ENCODE assay signal across 8 mouse cellular contexts in genomic region chr8:116733648-116734014, GRCm38 (mm10). TPM values are rescaled to one million over a fixed set of nuclear protein-coding genes. Genes with fewer than 3 reads are reported as not detected.
A peak's percentile ranks its signal among the peaks of the same experiment; 100 is the strongest.
DNase-seq lines count a peak whose midpoint lies in the region; ATAC-seq and TF ChIP-seq lines count a peak whose summit lies in the region.

No protein-coding gene starts in this region.

- H3K9ac ChIP-seq in embryonic facial prominence, embryonic 13.5 days, result peak overlapping the region; percentile 83
- peak overlapping the region; percentile 68; the same call in 1 of the 2 replicates for H3K9ac ChIP-seq in intestine, postnatal 0 days (ENCODE audit: low read depth, low read length)
- H3K9ac ChIP-seq in neural tube, embryonic 13.5 days, result peak overlapping the region; percentile 87

- H3K4me2 ChIP-seq in embryonic facial prominence, embryonic 13.5 days, result peak overlapping the region; percentile 79
- H3K4me2 ChIP-seq in intestine, postnatal 0 days (replicated peaks; ENCODE audit: low read depth), result peak overlapping the region; percentile 85
- peak overlapping the region; percentile 81 for H3K4me2 ChIP-seq in neural tube, embryonic 13.5 days

- no peak for DNase-seq in layer of hippocampus, adult 2 months (ENCODE audit: low spot score in 2 of 2)
- DNase-seq in layer of hippocampus, postnatal 25 days (ENCODE audit: extremely low spot score in 1 of 2, low spot score in 1 of 2), result no peak
- DNase-seq in natural killer cell, adult 2 months (ENCODE audit: low spot score in 2 of 2), result no peak
- DNase-seq in right cerebral cortex, adult 2 months (ENCODE audit: low spot score in 2 of 2), result no peak
- DNase-seq in urinary bladder, postnatal 25 days (ENCODE audit: low spot score), result no peak

- ATAC-seq in embryonic facial prominence, embryonic 13.5 days (ENCODE audit: insufficient number of reproducible peaks, insufficient read depth, low FRiP score, low TSS enrichment, low read depth), result no peak
- ATAC-seq in intestine, postnatal 0 days, result no peak
- no peak for ATAC-seq in neural tube, embryonic 13.5 days (ENCODE audit: low read depth)

- peaks cover 5% of the 10 kb centered on the region; the same call in 1 of the 2 replicates for H3K9me3 ChIP-seq in embryonic facial prominence, embryonic 13.5 days
- no peaks in the 10 kb centered on the region for H3K9me3 ChIP-seq in intestine, postnatal 0 days (ENCODE audit: control insufficient read depth)
- H3K9me3 ChIP-seq in neural tube, embryonic 13.5 days, result peaks cover 9% of the 10 kb centered on the region

- H3K4me3 ChIP-seq in layer of hippocampus, adult 2 months, result peak overlapping the region; percentile 64
- H3K4me3 ChIP-seq in embryonic facial prominence, embryonic 13.5 days, result peak overlapping the region; percentile 76
- peak overlapping the region; percentile 84 for H3K4me3 ChIP-seq in intestine, postnatal 0 days (ENCODE audit: low read depth, low read length)
- H3K4me3 ChIP-seq in neural tube, embryonic 13.5 days, result peak overlapping the region; percentile 80

- WGBS in embryonic facial prominence, embryonic 13.5 days, result 18% methylated on average over 3 of the region's 3 CpGs
- 22% methylated on average over 3 of the region's 3 CpGs for WGBS in intestine, postnatal 0 days
- WGBS in neural tube, embryonic 13.5 days, result 24% methylated on average over 3 of the region's 3 CpGs

- peak overlapping the region; percentile 69; the same call in 1 of the 2 replicates for H3K27ac ChIP-seq in layer of hippocampus, adult 2 months
- H3K27ac ChIP-seq in embryonic facial prominence, embryonic 13.5 days, result peak overlapping the region; percentile 91; the same call in 1 of the 2 replicates
- H3K27ac ChIP-seq in intestine, postnatal 0 days (ENCODE audit: low read depth, low read length), result no peak overlapping the region
- H3K27ac ChIP-seq in neural tube, embryonic 13.5 days (replicated peaks), result peak overlapping the region; percentile 91

- TF ChIP-seq CTCF in layer of hippocampus, adult 2 months (conservative IDR thresholded peaks at IDR 0.05), result no peak
- no peak for TF ChIP-seq CTCF in intestine, postnatal 0 days (IDR thresholded peaks at IDR 0.05; ENCODE audit: low read depth)

- H3K36me3 ChIP-seq in embryonic facial prominence, embryonic 13.5 days, result peaks cover 6% of the 10 kb centered on the region; the same call in 1 of the 2 replicates
- no peaks in the 10 kb centered on the region for H3K36me3 ChIP-seq in intestine, postnatal 0 days (ENCODE audit: control insufficient read depth, insufficient read depth)
- H3K36me3 ChIP-seq in neural tube, embryonic 13.5 days, result peaks cover 9% of the 10 kb centered on the region

- H3K27me3 ChIP-seq in embryonic facial prominence, embryonic 13.5 days, result peaks cover 27% of the 10 kb centered on the region
- peaks cover 19% of the 10 kb centered on the region; the same call in 1 of the 2 replicates for H3K27me3 ChIP-seq in intestine, postnatal 0 days (replicated peaks; ENCODE audit: control insufficient read depth, insufficient read depth, low read length)
- H3K27me3 ChIP-seq in neural tube, embryonic 13.5 days, result peaks cover 17% of the 10 kb centered on the region

- H3K4me1 ChIP-seq in embryonic facial prominence, embryonic 13.5 days, result peaks cover 8% of the 10 kb centered on the region; the same call in 1 of the 2 replicates
- H3K4me1 ChIP-seq in intestine, postnatal 0 days (replicated peaks; ENCODE audit: control insufficient read depth, insufficient read depth, low read length), result no peaks in the 10 kb centered on the region
- peaks cover 13% of the 10 kb centered on the region for H3K4me1 ChIP-seq in neural tube, embryonic 13.5 days (replicated peaks)

RNA-seq across cellular contexts. Expression of gene Cdyl2, which starts 0.8 kb away (rescaled TPM):
- 1 to 10 TPM; 8.8 TPM for total RNA-seq in layer of hippocampus, adult 2 months (2021)
- total RNA-seq in layer of hippocampus, postnatal 25 days (2021), result 1 to 10 TPM; 8.3 to 9.7 TPM
- polyA plus RNA-seq in embryonic facial prominence, embryonic 13.5 days (2015; fragmentation: Nextera tagmentation; extraction: Ambion mirVana), result 9.1 and 10.3 TPM in 2 replicates
- polyA plus RNA-seq in intestine, postnatal 0 days (2015; fragmentation: Nextera tagmentation; extraction: Ambion mirVana), result 2.8 TPM in 2 replicates
- polyA plus RNA-seq in neural tube, embryonic 13.5 days (2015; fragmentation: Nextera tagmentation; extraction: Ambion mirVana), result 9.2 and 9.7 TPM in 2 replicates
